Mouse (Mus musculus): ENCODE data around the gene Ttc28.
"Not testable (repeated sequence)": the region's sequence is repeated elsewhere in the genome, so short reads cannot be mapped to it uniquely, and the experiment has no call there.

Ttc28 gene

DNA sequence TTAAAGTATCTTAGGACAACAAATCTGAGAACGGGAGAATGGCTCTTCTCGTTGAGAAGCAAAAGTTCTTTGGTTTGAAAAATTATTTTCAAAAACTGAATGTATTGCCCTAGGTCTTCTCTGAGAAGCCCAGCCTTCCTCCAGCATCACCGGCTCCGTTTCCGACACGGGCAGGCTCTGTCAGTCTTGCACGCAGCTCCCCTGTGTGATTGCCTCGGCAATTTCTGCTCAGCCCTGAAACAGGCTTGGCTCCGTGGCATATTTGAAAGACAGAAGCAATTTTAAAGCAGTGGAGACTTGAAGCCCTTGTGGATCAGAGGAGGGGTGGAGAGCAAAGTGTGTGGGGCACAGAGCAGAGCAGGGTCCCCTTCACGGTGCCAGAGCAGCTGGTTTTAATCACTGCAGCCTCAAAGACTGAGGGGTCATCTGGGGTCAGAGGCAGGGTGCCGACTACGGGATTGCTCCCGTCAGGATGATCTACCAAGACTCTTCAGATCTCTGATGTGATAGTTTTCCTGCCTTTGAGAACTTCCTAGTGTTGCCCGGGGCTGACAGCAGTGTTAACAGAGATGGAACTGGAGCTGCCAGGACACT, 363.9 kb downstream of the Ttc28 start:
- no peak for DNase-seq (ENCODE audit: low spot score)

DNA sequence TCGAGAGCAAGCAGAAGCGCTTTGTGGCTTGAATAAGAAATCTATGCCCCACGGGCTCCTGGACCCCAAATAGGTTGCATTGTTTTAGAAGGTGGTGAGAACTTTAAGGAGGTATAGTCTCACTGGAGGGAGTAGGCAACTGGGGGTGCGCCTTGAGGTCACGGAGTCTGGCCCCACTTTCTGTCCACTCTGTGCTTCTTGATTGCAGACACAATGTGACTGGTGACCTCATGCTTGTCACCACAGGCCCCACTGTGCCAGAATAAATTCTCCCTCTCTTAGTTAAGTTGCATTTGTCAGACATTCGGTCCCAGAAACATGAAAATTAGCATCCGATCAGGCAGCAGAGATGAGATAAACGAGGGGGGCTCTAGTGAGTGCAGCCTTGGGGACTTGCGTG, 364.5 kb downstream of the Ttc28 start:
- no peak for DNase-seq (ENCODE audit: low spot score)

DNA sequence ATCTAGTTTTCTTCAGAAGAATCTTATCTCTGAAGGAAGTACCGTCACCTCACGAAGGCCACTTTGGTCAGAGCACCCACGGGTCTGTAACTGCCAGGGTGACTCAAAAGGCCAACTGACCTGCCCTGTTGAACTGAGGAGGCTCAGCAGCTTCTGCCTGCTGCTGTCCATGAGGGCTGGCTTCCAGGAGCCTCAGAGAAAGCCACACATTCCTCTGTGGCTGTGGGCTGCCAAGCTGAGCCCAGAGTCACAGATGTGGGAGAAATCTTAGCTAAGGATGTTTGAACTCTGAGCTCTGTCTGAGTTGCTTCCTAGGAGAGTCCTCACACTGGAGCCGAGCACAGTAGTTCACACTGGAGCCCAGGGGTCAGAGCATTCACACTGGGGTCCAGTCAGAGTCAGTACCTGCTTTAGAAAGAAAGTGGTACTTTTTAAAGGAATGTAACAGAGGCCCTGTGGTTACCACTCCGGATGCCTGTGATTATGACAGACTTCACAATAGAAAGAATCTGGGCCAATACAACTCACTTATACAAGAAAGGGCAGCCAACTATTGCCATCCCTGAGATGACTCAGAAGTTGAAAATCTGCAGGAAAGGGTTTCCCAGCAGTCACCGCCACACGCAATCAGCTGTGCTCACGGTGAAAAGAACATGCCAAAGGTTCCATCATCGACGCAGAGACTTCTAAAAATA, 368.1 kb downstream of the Ttc28 start:
- no peak for DNase-seq (ENCODE audit: low spot score)

DNA sequence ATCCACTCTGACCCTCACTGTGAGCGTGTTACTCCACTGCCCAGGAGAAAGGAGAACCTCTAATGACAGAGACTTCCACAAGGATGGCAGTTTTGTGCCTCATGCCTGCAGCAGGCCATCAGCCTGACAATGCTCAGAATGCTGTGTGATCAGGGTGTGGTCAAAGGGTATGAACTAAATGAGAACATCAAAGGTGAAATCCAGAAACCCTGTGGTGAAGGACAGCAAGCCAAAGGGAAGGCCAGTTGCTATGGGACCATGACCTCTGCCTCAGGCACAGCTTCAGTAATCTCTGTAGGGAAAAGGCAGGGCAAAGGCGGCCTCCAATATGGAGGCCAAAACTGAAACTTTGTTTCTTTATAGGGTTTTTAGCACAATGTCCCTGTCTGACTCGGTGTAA, 372.5 kb downstream of the Ttc28 start:
- no peak for DNase-seq (ENCODE audit: low spot score)

DNA sequence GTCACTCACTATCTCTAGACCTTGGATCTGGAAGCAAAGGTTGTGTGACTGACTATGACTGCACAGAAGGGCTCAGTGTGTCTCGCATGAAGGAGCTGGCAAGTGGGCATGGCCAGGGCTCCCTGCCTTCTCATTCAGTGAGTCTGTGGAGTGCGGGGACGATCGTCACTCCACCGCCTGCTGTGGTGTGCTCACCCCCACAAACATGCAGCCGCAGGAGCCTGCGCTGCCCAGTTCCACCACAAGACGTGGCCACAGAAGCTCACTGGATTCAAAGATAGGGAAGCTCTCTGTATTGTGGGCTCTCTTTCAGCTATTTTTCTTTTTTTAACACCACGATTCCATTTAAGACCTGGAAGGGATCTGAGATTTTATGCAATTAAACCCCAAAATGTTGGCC, 374.8 kb downstream of the Ttc28 start:
- DNase-seq (ENCODE audit: low spot score) = no peak

DNA sequence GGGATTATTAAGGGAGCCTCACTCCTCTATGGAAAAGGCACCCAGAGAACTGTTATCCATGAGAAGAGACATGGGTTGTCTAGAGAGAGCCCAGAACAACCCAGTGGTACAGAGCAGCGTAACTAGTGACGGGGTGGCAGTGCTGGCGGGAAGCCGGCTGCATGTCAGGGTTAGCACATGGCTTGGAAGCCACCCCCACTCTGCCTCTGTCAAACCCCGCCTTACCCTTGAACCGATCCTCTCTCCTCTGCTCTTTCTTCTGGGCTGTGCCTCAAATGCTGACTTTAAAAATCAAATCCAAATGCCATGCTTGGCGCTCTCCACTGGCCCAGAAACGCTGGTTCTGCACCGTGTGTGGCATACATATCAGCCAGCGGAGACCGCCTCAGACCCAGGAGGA, 375.2 kb downstream of the Ttc28 start:
- no peak for DNase-seq (ENCODE audit: low spot score)

GRCm38 (mm10) chr5:111256181-111256580, 376.6 kb downstream of the Ttc28 start:
- no peak for DNase-seq (ENCODE audit: low spot score)

DNA sequence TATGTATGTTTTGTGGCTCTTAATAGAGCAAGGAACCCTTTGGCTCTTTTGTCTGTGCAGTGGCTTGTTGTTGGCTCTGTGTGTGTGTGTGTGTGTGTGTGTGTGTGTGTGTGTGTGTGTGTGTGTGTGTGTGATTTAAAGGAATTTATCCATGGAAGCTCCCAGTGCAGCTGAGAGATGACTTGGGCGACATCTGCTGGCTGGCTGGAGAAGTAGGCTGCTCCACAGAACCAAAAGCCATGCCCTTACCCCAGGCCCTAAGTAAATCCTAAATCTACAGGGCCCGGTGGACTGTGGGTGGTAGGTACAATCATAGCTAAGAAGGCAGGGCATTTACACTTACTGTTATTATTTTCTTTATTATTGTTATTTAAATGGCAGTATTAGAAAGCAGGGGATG, 377.5 kb downstream of the Ttc28 start:
- no peak for DNase-seq (ENCODE audit: low spot score)

- DNase-seq (ENCODE audit: low spot score) = not testable (repeated sequence)
Measured at GRCm38 (mm10) chr5:111261162-111261561, 381.6 kb downstream of the Ttc28 start.

DNA sequence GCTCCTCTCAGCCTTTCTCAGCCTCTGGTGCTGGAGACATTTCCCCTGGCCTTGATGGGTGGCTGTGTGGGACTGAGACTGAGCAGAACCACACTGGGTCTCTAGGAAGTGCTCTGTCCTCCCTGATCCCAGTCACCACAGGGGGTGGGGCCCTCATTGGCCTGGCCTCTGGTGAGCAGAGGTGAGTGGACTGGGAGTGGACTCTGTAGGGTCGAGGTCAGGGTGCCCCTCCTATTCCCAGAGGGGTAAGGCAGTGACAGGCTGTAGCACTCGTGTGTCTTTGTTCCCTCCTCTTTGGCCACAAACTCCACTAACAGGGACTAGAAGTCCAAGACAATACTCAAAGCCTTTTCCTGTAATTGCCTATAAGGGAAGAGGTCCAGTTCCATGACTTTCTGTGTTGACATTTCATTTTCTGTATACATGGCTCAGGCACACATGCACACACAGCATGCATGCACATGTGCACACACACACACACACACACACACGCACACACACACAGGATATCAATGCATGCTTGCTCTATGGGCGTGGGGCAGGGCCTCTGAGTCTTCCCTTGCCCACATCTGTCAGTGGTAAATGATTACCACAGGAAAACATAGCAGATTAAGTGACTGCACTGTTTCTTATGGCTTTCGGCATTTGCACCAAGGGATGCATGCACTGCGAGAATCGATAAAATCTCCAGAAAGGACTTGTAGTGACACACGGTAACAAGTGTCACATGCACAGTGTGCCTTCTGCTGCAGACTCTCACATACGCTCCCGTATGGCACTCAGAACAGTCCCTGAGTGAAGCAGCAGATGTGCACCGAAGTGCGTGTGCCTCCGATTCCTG, 382.4 kb downstream of the Ttc28 start:
- no peak for DNase-seq (ENCODE audit: low spot score)

- DNase-seq (ENCODE audit: low spot score) = no peak
Measured at GRCm38 (mm10) chr5:111262574-111263239, 383.1 kb downstream of the Ttc28 start.

DNA sequence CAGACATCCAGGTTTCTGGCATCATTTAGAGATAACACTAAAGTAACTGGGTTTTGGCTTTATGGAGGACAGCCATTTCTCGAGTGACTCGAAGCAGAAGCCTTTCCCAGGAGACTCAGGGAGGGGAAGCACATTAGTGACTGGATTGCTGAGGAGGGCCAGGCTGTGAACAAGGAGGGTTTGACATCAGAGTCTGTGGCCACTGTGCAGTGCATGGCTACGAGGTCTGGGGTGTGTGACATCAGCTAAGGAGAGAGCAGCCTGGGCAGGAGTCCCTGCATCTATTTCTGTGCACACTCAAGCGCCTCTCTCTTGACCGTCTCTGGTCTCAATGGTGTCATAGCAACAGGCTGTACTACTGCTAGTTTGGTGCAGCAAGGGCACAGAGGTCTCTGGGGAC, 383.8 kb downstream of the Ttc28 start:
- DNase-seq (ENCODE audit: low spot score) = no peak

DNA sequence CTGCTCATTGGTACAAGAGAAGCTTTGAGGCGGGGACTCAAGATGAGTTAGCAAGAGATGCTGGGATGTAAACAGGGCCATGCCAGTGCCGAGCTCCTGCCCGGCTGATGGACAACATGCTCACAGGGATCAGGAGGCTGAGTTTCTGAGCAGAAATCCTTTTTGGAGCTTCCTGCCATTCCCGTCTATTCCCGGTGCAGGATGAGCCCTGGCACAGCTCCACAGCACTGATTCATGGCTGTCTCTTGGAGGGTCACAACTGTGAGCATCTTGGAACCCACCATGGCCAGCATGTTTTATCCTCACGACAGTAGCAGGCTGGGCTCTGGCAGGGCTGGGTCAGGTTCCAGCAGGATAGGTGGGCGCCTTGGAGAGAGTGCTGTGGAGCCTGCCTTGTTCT, 384.9 kb downstream of the Ttc28 start:
- DNase-seq (ENCODE audit: low spot score) = no peak

DNA sequence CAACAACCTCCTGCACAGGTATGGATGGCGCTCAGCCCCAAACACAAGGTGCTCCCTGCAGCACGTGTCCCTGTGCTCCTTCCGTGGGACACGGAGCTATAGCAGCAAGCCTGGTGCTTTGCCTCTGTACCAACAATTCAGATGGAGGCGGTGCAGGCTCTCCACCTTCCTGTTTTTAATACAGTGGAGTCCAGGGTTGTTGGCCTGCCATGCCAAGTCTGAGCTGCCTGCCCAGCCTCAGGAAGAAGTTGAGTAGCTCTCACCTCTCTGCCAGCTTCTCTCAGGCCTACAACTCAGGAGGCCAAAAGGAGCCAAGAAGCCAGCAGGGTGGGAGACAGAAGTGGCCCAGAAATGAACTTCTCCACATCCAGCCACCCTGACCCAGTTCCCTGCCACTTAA, 387.1 kb downstream of the Ttc28 start:
- DNase-seq (ENCODE audit: low spot score) = no peak

DNA sequence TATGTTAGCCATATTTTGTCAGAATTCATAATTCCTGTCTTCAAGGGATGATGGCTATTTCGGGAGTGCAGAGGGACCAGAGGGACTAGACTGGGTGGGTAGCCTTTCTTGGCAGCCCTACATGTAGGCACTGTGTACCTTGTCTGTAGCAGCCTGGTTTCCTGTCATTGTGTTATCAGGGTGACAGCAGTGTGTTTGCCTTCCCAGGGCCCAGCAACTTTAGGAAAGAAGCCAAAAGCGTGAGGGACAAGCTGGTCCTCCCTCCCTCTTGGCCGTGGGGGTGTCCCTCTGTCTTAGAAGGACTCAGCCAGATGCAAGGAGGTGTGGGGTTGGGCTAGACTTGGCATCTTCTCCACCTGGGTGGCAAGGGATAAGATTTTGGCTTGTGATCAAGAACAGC, 387.5 kb downstream of the Ttc28 start:
- no peak for DNase-seq (ENCODE audit: low spot score)

GRCm38 (mm10) chr5:111268852-111269251, 389.2 kb downstream of the Ttc28 start:
- DNase-seq (ENCODE audit: low spot score) = no peak

DNA sequence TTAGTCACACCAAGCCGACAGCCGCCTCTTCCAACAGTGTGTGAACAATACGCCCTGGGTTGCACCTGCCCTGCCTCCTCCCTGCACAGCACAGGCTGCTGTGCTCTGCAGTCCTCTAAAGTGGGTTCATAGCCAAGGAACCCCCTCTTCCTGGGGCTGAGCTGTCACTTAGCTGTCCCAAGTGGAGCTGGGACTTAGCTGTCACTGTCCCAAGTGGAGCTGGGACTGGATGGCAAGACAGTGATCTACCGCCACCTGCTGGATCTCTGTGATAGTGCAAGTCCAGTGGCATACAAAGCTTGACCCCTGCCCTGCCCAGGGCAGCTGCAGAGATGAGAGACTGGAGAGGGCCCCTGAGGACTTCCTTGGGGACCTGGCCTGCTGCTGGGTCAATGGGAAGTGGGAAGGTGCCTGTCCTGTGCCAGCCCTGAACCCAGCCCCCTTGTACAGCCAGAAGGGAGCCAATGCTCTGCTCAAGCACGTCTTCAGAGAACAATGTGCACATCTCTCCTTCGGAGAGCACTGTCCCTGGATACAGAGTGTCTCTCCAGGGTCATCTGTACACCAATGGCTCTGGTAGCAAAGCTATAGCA, 390.1 kb downstream of the Ttc28 start:
- no peak for DNase-seq (ENCODE audit: low spot score)

- no peak for DNase-seq (ENCODE audit: low spot score)
Measured at GRCm38 (mm10) chr5:111270246-111271002, 390.8 kb downstream of the Ttc28 start.

DNA sequence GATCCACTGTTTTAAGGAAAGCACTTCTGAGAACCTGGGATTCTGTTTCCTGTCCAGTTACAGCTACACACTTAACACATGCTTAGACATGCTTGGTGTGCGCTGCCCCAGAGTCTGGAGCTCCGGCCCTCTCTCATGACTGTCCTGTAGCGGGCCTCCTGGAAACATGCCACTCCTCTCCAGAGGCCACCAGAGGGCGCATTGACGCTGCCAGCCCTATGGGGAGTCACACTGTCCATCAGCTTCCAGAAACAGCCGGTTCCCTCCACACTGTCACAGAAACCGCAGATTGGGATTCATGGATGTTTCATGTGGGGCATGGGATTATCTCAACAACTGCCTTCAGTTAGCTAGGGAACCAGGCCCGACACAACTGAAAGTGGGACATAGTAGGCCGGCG, 394.0 kb downstream of the Ttc28 start:
- peak; percentile 66 for DNase-seq (ENCODE audit: low spot score)

- DNase-seq (ENCODE audit: low spot score) = no peak
Measured at GRCm38 (mm10) chr5:111274948-111275347, 395.3 kb downstream of the Ttc28 start.

DNA sequence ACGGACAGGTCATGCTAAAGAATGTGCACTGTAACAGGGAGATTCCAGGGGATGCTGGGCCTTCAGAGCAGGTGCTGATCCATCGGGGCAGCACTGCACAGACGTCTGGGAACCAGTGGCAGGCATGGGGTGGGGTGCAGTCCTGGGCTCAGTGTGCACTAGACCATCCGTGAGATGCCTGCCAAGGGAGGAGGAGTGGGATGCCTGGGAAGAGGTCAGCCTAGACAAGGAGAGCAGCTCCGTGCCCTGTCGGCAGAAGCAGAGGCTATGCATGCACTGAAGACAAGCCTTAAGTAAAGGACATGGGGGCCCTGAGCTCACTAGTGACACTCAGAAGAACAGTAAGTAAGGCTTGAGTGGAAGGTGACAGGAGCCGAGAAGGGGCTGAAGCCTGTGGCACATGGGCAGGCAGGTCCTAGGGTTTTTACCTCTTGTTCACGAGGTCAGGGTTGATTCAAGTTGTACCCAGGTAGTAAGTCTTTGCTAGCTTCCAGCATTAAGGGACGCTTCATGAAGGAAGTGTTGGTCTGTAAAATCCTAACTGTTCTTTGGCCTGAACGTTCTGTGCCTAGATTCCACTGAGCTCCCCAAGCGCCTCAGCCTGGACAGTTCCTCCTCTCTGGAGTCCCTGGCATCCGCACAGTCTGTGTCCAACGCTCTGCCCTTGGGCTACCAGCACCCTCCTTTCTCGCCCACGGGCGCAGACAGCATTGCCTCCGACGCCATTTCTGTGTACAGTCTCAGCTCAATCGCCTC, 405.0 kb downstream of the Ttc28 start:
- no peak for DNase-seq (ENCODE audit: low spot score)

Data from urinary bladder, postnatal 10 days (tissue).